Mouse (Mus musculus) CD4-positive, CD25-positive, alpha-beta regulatory T cell, adult 2 months (primary cell): Measurements from ENCODE around the gene Atp2c2.

Source experiments
- DNase-seq: peaks from one replicate; pipeline ENCODE4 v3.0.0-alpha.2; 2012; ENCODE audit warnings: low read depth, low spot score

Gene Atp2c2

GRCm38 (mm10) chr8:119702965-119703364 is 3.2 kb downstream of the Atp2c2 start:
- DNase-seq: no peak

GRCm38 (mm10) chr8:119707146-119707545 is 7.3 kb downstream of the Atp2c2 start:
- DNase-seq: no peak

- no peak for DNase-seq
Measured at GRCm38 (mm10) chr8:119708471-119708870, 8.7 kb downstream of the Atp2c2 start.

DNA sequence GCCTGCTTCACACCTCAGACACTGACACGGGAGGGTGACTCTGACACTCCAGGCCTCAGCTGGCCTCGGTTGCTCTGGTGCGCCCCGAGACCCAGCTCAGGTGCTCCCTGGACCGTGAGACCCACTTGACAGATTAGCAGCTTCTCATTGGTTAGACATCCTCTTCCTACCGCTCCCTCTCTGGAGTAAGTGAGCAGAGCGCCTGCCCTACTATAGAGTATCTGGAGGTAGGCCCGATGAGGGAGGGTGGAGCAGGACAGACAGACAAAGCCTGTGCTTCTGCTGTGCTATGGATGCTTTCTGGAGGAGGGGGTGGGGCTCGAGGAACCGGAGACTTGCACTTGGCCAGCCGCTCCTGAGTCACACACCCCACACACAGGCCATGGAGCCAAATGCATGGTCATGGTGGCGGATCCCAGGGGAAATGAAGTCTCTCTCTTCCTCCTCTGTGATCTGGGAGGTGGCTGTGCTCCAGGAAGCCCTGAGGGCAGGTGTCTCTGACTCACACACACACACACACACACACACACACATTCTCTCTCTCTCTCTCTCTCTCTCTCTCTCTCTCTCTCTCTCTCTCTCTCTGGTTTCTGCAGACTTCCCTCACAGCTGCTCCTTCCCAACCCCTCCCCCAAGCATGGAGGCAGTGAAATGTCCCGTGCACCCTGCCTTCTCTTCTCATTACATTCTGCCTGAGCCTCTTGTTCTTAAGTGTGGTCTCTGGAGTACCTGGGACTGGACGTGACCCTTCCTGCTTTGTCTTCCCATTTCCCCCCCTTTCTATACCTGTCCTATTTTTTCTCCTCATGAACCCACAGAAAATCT is 9.3 kb downstream of the Atp2c2 start:
- no peak for DNase-seq

- no peak for DNase-seq
Measured at GRCm38 (mm10) chr8:119709703-119710093, 9.9 kb downstream of the Atp2c2 start.

DNA sequence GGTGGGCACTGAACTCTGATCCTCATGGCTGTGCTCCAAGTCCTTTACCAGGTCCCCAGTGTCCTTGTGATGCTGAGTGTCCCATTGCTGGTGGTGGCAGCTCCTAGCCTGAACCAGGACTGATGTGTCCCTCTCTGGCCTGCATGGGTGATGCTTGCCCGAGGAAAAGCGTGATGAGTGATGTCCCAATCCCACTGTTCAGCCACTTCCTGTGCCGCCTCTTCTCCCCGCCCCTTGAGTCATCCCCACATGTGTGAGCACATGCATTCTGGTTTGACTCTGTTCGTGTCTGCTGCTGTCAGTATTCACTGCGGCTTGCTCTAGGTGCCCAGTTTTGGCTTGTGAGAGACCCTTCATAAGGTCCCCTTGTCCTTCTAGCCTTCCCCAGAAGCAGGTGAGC is 12.4 kb downstream of the Atp2c2 start:
- DNase-seq: no peak

DNA sequence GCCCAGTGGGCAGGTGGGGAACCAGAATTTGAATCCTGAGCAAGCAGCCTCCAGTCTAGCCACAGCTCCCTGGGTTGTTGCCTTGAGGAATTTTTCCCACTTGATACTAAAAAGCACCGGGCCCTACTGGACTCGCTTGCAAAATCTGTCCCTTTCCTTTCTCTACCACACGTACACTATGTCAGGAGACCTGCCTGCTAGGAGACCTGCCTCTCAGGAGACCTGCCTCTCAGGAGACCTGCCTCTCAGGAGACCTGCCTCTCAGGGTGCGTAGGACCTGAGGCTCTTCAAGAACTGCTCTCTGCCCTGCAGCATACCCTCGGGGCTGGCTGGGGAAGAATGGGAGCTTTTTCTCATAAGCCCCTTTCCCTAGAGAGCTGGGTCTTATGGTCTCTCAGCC is 13.6 kb downstream of the Atp2c2 start:
- DNase-seq: no peak

GRCm38 (mm10) chr8:119715221-119715620 is 15.4 kb downstream of the Atp2c2 start:
- DNase-seq: no peak

GRCm38 (mm10) chr8:119716730-119717299 is 17.0 kb downstream of the Atp2c2 start:
- DNase-seq: no peak

GRCm38 (mm10) chr8:119717765-119718164 is 18.0 kb downstream of the Atp2c2 start:
- peak; percentile 68 for DNase-seq

DNA sequence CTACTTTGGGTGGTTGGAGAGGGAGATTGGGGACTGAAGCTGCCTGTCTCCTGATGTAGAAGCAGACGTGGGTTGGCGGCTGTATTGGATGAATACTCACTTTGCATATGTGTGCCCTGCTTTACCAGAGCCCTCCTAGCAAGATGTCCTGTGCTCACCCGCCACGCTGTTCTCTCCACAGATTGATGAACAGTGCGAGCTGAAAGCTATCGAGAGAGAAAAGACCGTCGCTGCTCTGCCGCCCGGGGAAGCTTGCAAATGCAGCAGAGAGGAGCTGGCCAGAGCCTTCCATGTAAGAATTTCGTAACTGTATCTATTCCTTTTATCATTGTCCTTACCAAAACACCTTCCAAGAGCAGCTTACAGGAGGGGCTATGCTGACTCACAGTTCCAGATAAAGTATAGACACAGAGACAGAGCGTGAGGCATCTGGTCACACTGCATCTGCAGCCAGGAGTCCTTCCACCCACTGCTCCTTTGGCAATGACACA is 19.2 kb downstream of the Atp2c2 start:
- no peak for DNase-seq

- no peak for DNase-seq
Measured at GRCm38 (mm10) chr8:119722348-119722747, 22.5 kb downstream of the Atp2c2 start.

DNA sequence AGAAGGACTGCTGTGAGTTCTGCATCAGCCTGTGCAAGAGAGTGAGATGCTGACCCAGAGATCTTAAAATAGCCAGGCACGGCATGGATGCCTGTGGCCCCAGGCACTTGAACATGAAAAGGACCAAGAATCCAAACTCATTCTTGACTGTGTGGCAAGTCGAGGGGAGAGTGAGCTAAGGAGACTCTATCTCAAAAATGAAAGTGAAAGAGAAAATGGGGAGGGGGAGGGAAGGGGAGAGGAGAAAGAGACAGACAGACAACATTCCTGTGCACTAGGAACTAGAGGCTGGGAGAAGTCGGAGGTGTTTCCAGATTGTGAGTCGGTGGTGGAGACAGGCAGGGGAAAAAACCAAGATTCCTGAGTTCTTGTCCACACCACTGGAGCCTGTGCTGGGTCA is 23.9 kb downstream of the Atp2c2 start:
- DNase-seq: peak; percentile 17

DNA sequence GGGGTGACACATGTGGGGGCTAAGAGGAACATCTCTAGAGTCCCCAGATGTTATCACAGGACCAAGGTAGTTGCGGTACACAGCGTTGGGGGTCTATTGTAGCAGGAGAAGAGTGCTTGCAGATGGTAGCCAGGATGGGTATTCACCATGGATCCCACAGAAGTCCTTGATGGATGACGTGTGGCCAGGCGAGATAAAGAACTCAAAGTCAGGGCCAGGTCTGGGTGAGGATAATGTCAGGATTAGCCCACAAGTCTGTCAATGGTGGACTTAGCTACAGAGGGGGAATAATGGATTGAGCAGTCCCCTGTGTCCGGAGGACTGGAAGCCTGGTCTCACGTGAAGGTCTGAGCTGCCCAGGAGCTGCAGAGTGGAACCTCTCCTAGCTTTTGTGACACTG is 24.8 kb downstream of the Atp2c2 start:
- no peak for DNase-seq

- no peak for DNase-seq
Measured at GRCm38 (mm10) chr8:119727093-119727492, 27.3 kb downstream of the Atp2c2 start.

DNA sequence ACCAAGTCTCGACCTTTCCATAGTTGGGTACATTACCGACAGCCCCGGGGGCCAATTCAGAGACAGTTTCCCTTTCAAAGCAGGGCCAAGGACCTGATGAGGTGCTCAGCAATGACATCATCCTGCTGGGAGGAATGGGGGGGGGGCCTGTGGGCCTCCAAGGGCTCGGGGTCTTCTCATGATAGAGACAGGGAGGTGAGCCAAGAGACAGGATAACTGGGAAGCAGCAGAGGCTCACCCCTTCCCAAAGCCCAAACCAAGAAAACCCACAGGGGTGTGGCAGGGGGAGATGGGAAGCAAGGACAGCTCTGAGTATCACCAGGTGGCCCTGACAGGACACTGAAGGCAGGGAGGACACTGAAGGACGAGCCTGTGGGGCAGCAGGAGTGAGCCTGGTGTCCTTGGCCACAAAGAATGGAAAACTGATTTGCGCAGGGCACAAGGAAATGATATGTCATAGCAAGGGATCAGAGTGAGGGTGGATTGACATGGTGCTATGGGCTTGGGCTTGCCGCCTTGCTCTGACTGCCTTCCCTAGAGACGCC is 28.6 kb downstream of the Atp2c2 start:
- no peak for DNase-seq

- DNase-seq: no peak
Measured at GRCm38 (mm10) chr8:119732072-119732471, 32.3 kb downstream of the Atp2c2 start.

- DNase-seq: no peak
Measured at GRCm38 (mm10) chr8:119736348-119736917, 36.6 kb downstream of the Atp2c2 start.

- no peak for DNase-seq
Measured at GRCm38 (mm10) chr8:119737093-119737900, 37.5 kb downstream of the Atp2c2 start.

DNA sequence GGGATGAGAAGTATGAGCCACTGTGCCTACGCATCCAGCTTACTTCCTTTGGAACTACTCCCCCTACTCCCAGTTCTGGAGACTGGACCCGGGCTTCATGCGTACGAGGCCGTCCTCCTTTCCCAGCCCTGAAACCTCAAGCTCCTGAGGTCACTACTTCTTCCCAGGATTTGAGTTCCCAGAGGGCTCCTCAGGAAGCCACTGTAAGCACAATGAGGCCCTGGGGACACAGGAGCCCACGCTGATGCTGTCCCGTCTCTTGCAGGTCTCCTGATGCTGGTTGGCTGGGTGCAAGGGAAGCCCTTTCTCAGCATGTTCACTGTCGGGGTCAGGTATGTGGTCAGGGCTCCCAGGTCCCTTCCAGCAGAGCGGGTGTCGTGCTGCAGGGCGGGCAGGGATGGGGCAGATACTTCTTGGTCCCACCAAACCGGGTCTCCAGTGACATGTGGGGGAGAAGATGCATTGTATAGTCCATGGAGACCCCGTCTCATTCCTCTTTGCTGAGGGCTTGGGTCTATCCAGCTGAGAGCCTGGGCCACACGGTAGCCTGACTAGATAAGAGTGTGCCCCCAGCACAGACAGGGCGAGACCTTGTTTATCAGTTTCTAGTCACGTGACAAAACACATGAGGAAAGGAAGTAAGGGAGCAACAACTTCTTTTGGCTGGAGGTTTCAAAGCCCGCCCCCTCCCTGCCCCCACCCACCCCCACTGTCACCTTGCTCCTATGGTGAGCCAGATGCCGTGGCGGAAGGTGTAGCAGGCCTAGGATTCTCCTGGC is 38.5 kb downstream of the Atp2c2 start:
- no peak for DNase-seq

- DNase-seq: no peak
Measured at GRCm38 (mm10) chr8:119740634-119741033, 40.8 kb downstream of the Atp2c2 start.
